Mouse (Mus musculus) adipocyte (in vitro differentiated cells): Measurements from ENCODE around the gene Dclk3.
A peak's percentile ranks its signal among the peaks of the same experiment; 100 is the strongest.

ENCODE experiments used
- DNase-seq: peaks from one replicate; pipeline ENCODE4 v3.0.0-alpha.2; 2016; ENCODE audit warnings: low spot score

The Dclk3 gene

DNA sequence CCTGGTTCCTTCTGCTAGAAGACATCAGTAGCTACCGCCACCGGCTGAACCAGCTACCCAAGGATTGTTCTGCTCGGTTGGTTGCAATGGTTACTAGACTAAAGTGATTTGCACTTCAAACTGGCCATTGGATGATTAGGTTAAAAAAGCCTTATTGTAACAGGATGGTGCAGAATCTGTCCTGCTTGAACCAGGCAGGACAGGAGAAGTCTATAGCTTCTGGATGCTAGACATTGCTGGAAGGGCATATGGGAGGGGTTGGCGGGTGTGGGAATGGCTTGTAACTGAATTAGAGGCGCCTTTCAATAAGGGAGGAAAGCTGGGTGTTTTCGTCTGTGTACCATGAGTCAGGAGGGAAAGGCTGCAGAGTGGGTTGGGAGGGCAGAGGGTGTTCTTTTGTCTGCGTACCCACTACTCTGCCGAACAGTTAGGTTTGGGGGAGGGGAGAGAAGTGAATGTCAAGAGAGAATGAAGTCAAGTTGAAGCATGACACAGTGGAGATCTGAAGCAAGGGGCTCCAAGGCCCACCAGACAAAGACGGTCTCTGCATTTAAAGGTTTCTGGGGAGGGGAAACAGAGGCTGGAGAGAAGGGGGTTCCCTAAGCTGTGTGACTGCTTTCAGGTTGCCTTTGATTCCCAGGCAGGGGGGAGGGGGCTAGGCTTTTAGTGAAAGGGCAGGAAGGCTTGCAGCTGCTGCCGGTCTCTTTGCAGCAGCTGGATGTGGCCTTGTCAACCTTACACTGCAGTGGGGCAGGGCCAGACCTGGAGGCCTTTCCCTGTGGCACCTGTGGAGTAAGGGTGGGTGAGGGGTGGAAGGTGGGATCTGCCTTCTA, 48.0 kb downstream of the Dclk3 start:
- no peak for DNase-seq

DNA sequence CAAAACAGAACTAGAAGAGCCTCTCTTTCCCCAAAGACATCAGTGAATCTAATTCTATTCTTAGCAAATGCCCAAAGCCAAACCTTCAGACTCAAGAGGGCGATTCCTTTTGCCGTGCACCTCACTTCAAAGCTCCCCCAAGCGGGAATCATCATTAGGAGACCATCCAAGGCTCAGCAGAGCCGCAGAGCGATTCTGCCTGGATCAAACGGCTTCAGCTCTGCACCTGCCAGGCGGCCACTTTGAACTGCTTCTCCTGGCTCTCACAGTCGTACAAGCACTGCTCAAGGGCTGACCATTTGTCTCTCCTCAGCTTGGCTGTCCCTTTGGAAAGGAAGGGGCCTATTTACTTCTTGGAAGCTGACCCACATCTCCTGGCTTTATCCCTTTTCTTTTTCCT, 51.7 kb downstream of the Dclk3 start:
- DNase-seq = no peak

DNA sequence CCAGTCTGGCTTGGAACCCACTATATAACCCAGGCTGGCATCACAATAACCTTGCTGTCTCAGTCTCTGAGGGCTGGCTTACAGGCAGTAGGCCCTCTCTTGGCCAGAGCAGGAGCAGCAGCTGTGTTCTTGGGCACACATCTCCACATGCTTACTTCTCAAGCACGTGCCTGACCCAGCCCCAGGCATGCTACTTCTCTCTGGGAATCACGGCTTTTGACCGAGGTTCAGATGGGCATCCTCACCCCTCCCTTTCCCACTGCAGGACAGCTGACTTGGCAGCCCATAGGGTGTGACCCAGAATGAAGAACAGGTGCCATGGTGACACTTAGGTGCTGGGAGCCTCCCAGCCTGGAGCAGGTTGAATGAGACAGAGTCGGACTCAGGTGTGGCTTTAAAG, 52.4 kb downstream of the Dclk3 start:
- no peak for DNase-seq

DNA sequence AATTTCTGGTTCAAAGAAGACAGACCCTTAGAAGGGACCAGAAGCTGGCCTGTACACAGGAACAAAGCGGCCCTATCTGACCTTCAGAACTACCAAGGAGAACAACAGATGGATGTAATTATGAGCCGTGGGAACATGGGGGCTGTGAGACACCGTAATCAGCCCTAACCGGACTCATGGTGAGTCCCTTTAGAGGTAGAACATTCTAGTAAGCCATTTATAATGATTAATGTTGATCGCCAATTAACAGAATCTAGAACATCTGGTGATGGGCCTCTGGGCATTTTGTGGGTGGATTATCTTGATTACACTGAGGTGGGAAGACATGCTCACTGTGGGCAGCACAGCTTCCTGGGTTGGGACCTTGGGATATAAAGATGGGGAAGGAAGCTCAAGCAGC, 54.6 kb downstream of the Dclk3 start:
- no peak for DNase-seq

DNA sequence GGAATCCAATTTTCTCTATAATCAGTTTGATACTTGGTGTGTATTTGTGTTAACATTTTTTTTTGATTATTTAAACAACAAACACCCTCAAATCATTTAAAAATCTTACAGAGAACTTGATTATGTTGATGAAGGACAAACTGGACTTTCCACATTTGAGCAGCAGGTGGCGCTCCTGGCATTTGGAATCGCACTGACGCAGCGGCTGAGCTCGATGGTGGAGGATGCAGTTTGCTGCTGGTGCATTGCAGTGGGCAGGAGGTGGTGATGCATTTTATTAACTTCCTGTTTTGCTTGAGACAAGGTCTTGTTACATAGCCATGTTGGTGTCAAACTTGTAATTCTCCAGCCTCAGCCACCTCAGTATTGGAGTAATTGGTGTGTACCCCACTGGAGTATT, 56.7 kb downstream of the Dclk3 start:
- peak; percentile 58 for DNase-seq

DNA sequence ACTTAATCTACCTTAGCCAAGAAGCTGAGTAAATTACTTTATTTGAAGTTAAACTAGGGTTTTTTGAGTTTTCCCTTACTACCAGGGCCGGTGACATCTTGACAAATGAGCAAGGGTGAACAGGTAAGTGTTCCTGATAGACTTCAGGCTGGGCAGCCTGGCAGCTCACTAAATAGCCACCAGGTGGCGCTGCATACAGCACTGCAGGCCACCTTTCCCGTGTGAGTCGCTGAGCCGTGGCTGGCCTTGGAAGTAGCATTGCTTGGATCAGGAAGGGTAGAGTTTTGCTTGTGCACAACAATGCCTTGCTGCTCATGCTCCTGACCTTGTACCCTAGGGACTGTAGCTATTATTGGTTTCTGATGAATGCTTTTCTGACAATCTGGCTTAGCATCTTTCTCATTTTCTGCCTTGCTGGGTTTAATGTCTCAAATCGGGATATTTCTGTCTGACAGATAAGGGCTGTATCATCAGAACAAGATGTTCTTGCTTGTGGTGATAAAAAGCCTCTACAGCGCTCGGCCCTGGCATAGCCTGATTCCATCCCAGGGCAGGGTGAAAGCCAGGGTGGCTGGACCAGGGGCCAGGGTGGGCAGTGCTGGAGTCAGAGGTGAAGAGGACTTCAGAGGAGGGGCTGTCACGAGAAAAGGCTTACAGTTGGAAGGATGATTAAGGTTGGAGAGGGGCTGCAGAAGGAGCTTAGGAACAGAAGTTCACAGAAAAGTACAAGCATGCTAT, 58.4 kb downstream of the Dclk3 start:
- DNase-seq = peak; percentile 7

DNA sequence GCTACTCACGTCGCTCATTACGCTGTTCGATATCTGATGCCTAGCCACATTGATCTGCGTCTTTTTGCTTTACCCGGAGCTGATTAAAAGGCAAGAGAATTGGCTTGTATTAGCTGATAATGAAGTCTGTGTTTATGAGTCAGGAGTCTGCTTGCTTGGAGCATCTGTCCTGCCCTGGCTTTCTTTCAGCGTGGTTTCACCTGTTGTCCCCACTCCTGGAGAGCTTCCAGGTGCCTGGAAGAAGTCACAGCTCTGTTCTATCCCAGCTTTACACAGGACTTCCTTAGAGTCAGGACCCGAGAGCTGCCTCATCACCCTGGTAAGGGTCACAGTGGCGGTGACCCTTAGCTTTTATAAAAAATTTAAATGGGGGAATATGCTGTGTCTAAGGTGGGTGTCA, 61.3 kb downstream of the Dclk3 start:
- DNase-seq = no peak

DNA sequence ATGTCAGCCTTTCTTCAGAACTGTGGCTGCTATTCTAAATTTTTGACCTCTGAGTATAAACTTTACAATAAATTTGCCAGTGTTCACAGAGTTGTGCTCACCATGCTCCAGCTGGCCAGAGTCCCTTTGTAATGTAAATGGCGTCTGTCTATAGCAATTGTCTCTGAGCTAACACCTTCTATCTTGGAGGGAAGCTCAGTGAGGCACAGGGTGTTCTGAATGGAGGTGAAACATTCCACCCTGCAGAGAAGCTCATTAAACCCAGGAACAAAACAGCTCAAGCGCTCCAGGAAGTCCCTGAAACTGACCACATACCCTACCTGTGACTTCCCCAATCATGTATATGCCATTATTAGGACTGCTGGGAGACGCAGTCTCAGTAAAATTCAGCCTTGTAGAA, 67.2 kb downstream of the Dclk3 start:
- no peak for DNase-seq

DNA sequence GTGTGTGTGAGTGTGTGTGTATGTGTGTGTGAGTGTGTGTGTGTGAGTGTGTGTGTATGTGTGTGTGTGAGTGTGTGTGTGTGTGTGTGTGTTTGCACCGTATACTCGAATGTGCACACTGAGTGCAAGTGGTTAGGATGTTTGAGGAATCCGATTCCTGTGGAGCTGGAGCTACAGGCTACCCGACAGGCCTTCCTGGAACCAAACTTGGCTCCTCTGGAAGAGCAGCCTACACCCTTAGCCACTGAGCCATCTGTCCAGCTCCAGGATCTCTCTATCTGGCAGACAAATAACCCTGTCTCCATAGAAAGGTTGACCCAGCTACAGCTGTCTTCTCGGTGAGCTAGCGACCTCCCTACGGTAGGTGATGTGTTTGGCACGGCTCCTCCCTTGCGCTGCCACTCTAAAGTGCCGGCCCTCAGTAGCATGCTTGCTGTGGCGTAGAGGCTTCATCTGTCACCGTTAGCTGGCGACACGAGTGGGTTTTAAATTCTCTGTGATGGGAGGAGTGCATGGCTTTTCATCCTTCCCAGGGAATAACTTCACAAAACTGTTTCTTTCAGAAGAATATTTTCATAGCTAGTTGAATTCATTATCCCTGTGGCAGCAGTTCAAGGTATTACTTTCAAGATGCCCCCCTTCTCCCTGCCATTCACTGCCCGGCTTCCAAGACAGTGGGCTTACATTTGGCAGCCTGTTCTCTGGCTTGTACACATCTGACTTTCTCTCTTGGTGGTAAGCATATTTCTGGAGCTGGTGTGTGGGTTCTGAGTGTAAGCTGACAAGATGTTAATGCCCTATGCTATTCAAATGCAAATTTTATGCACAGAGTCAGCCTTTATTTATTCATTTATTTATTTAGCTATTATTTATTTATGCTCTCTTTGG, 75.9 kb downstream of the Dclk3 start:
- no peak for DNase-seq

DNA sequence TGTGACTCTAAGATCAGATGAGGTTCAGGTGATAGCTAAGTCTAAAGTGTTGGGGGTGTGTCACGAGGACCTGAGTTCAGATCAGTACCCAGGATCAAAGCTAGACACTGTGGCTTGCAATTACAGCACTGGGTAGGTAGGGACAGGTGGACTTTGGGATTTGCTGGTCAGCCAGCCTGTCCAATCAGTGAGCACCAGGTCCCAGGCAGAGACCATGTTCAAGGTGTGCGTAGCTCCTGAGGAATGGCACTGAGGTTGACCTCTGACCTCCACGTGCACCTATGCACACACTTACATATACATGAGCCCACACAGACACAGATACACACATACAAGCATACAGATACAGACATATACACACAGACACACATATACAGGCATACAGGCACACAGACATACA, 76.7 kb downstream of the Dclk3 start:
- DNase-seq = no peak

DNA sequence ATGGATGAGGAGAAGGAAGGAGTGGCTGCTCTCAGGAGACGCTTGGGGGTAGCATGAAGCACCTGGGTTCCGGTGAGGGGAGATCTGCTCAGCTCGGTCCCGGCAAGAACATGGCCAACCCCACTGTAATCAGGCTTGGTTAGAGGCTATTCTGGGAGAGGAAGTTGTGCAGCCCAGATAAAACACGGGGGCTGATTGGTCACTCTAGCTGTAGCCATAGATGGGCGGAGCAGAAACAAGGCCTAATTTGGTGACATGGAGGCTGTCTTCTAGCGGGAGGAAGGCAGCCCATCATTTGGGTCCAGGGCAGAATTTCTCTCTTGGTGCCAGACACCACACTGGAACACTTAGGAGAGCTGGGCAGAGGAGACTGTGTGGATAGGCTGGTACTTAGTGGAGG, 83.3 kb downstream of the Dclk3 start:
- no peak for DNase-seq

DNA sequence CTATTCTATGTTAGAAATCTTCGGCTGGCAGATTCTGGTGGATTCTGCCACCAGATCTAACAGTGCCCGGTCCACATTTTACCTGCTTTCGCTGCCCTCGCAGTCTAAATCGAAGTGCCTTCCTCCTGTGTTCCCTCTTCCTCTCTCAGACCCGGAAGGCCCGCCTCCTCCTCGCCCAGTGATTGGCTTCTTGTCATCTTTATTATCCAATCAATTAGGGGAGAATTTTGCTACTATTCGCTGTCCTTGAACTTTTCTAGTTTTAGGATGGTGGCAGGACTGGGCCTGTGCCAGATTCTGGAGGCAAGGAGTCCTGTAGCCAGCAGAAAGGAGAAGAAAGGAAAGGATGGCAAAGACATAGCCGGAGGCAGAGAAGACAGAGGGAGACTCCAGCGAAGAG, 84.2 kb downstream of the Dclk3 start:
- DNase-seq = no peak

DNA sequence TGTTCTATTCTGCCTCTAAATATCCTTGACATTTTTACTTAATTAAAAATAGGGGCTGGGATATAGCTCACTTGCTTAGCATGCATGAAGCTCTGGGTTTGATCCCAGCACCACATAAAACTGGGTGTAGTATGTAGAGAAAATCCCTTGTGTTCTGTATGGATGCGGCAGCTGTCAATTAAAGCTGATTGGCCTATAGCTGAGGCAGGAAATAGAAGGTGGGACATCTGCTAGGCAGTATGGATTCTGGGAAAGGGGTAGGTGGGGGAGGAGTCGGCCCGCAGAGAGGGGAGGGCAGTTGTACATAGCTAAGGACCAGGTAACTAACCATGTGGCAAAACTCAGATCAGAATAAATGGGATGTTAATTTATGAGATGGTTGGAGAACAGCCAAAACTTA, 85.0 kb downstream of the Dclk3 start:
- DNase-seq = no peak

DNA sequence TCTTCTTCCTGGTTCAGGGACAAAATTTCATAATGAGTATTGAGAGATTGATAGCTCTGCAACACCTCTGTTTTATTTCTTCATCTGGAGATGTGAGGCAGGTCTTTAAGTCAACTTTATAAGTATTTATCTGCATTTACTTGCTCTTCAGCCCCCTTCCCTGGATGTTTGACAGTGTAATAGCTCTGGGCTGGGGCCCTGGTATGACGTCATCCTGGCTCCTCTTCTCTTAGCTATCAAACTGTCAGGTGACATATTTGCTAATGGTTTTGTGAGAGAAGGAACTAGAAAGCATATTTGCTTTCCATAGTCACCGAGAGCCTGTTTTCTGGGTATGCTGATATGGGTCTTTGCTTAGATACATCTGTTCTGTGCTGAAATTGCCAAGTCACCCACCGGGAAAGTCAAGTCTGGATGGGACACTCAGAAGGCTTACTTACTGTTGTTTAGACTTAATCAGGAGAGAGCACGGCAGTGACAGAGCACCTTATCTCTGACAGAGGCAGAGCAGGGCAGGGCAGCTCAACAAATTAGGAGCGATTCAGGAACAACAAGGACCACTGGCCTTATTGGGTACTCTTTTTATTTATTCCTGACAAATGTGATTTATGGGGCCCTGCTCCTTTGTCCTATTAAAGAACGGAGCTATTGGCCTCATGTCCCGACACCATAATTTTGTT, 96.0 kb downstream of the Dclk3 start:
- no peak for DNase-seq

DNA sequence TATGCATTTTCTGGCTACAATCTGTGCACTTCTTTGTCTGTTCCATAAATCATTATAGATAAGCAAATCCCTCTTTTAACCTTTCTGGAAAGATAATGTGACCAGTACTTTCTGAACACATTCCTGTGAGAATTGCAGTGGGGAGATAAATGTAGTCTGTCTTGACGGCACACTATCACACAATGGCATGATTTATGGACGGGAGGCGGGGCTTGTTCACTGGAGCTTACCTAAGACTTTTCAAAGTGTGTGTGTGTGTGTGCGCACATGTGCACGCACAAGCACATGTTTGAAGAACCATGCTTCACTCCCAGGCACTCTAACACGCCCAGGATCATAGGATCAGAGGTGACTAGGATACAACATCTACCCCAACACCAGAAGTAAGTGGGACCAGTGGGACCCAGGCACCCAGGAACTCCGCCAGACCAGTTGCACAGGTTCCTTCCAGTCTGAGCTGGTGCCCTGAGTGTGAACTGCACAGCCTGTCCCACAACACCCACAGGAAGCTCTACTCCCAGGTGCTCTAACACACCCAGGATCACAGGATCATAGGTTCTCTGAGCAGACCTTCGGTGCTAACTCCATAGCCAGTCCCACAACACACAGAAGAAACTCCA, 96.7 kb downstream of the Dclk3 start:
- DNase-seq = no peak
